Mouse (Mus musculus) heart, embryonic 14.5 days (tissue): ENCODE data around the gene Actl7b. TPM values are rescaled to one million over a fixed set of nuclear protein-coding genes. Genes with fewer than 3 reads are reported as not detected.

Experiments used
- ATAC-seq: fragments of 200-750 bp; cut with Nextera tagmentation; 2 replicates; pipeline ENCODE4 v1.8.0; 2017; ENCODE audit warnings: low read depth, moderate TSS enrichment; ENCODE audit not compliant: insufficient number of reproducible peaks, insufficient read depth, low FRiP score
- H3K27ac ChIP-seq, 2 experiments: fragments of 200-500 bp in 1 of 2; fragments of 300-500 bp in 1 of 2; sonication (generic) in 1 of 2; replicated peaks in 1 of 2; 2 replicates each; pipeline ENCODE4 v1.5.1; 2012 to 2014; ENCODE audit warnings: low read depth in 2 of 2, low read length in 2 of 2, control low read depth in 1 of 2, mild to moderate bottlenecking in 1 of 2, mixed read lengths in 1 of 2; ENCODE audit not compliant: control insufficient read depth in 1 of 2, insufficient read depth in 1 of 2
- H3K27me3 ChIP-seq: fragments of 300-500 bp; sonication (generic); 2 replicates; pipeline ENCODE4 v1.6.1; 2014; ENCODE audit warnings: mild to moderate bottlenecking, low read length, control low read depth; ENCODE audit not compliant: control insufficient read depth, insufficient read depth
- H3K36me3 ChIP-seq: fragments of 300-500 bp; sonication (generic); 2 replicates; pipeline ENCODE4 v1.6.1; 2014; ENCODE audit warnings: mild to moderate bottlenecking, control low read depth, low read length, mixed read lengths; ENCODE audit not compliant: control insufficient read depth, insufficient read depth
- H3K4me1 ChIP-seq, 2 experiments: fragments of 200-500 bp in 1 of 2; fragments of 300-500 bp in 1 of 2; sonication (generic) in 1 of 2; 2 replicates each; pipeline ENCODE4 v1.6.1; 2012 to 2014; ENCODE audit warnings: low read length in 2 of 2, control low read depth in 1 of 2, mixed read lengths in 1 of 2; ENCODE audit not compliant: control insufficient read depth in 2 of 2, insufficient read depth in 2 of 2
- H3K4me2 ChIP-seq: fragments of 300-500 bp; sonication (generic); 2 replicates; pipeline ENCODE4 v1.6.1; 2014; ENCODE audit warnings: mild to moderate bottlenecking, low read length
- H3K4me3 ChIP-seq, 2 experiments: fragments of 200-500 bp in 1 of 2; fragments of 300-500 bp in 1 of 2; sonication (generic) in 1 of 2; 2 replicates each; pipeline ENCODE4 v1.5.1; 2012 to 2014; ENCODE audit warnings: low read length in 2 of 2, mild to moderate bottlenecking in 2 of 2, control low read depth in 1 of 2, low read depth in 1 of 2, moderate library complexity in 1 of 2; ENCODE audit not compliant: control insufficient read depth in 1 of 2, insufficient read depth in 1 of 2
- H3K9ac ChIP-seq: fragments of 300-500 bp; sonication (generic); 2 replicates; pipeline ENCODE4 v1.6.1; 2014; ENCODE audit warnings: mild to moderate bottlenecking, low read length
- H3K9me3 ChIP-seq: fragments of 300-500 bp; sonication (generic); 2 replicates; pipeline ENCODE4 v1.6.1; 2016; ENCODE audit warnings: low read length, control low read depth; ENCODE audit not compliant: control insufficient read depth
- WGBS: fragments of 180-500 bp; shearing (Covaris S2); extraction: QIAGEN DNeasy Blood & Tissue Kit; methylation state at CpG from one replicate; pipeline ENCODE4 v1.1.7; 2014; 5-methylcytosine and 5-hydroxymethylcytosine counted together
- polyA plus RNA-seq: library from polyadenylated mRNA; unstranded; fragments of >200 nt; fragmentation: Nextera tagmentation; extraction: Ambion mirVana; gene quantifications from 2 replicates; pipeline ENCODE4 v1.2.1, GENCODE M21; 2014

Actl7b gene
- polyA plus RNA-seq, 1 experiment from 2014 or later = not detected

DNA sequence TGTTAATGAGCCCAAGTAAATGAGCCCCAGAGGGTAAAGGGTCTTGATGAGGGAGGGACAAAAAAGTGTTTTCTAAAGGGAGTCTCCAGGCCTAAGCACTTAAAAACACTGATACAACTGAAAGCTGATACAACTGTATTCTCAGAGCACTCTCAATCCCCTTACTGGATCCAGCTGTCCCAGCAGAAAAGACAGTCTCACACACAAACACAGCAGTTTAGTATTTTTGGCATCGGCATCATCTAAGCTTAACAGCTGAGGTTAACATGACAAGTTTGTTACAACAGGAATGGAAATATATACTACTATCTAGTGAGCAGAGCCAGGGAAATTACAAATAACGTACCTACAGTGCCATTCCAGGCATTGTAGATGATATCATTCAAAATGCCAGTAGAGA is 5.1 kb upstream of the Actl7b start:
- Histone ChIP-seq H3K36me3 (peaks cover 67% of the 10 kb centered on the region), H3K27me3 (no peaks in the 10 kb centered on the region), H3K4me1 (no peaks in the 10 kb centered on the region), H3K4me3 (no peak overlapping the region), H3K9me3 (no peaks in the 10 kb centered on the region), H3K9ac (no peak overlapping the region), H3K27ac (no peak overlapping the region), H3K4me2 (no peak overlapping the region)
- ATAC-seq = no peak
- 83% methylated on average over 2 of the region's 2 CpGs for whole genome bisulfite sequencing

DNA sequence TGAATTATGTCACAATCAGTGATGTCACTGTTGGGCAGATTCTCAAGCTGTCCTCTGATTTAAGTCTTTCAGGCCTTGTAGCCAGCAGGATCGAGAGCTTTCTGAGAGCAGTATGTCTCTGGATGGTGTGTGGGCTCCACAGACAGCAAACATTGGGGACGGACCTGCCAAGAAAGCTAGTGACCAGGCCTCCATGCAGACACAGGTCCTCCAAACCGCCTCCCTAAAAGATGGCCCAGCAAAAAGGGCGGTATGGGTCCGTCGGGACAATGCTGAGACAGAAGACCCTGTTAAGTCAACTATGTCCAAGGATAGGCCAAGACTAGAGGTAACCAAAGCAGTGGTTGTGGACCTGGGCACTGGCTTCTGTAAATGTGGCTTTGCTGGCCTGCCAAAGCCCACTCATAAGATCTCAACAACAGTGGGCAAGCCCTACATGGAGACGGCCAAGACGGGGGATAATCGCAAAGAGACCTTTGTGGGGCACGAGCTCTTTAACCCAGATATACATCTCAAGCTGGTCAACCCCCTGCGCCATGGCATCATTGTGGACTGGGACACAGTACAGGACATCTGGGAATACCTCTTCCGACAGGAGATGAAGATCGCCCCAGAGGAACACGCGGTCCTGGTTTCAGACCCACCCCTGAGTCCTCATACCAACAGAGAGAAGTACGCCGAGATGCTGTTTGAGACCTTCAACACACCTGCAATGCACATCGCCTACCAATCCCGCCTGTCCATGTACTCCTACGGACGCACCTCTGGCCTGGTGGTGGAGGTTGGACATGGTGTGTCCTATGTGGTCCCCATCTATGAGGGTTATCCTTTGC is 2.3 kb upstream of the Actl7b start, which contains the start of gene Actl7a:
TSS of gene Actl7a (plus strand) at position 51 of the 833 bp plus-strand sequence.
- no peak for ATAC-seq
- no peaks in the 10 kb centered on the region for H3K9me3 ChIP-seq
- peaks cover 42% of the 10 kb centered on the region for H3K36me3 ChIP-seq
- no peak within 1 kb of the TSS for H3K4me3 ChIP-seq
- WGBS = 96% methylated on average over 21 of the region's 21 CpGs
- H3K4me1 ChIP-seq = no peaks in the 10 kb centered on the region
- H3K27ac ChIP-seq = no peak within 1 kb of the TSS
- H3K9ac ChIP-seq = no peak within 1 kb of the TSS
- no peak within 1 kb of the TSS for H3K4me2 ChIP-seq
- H3K27me3 ChIP-seq = no peaks in the 10 kb centered on the region

DNA sequence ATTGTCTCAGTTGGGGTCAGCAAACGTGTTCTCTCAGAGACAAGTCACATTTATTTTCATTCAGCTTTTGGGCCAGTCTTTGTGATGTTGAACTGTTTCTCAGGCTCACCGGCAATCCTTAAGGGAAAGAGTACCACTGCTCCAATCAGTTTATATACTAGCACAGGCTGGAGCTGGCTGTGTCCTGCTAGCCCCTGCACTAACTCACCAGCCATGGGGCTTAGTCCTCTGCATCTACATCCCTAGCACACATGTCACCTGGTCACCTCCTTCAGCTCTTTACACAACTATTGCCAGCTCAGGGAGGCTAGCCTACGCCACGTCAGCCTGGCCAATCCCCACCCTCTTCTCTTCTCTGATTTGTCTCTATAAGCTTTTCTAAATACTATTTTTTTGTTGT is 1.5 kb upstream of the Actl7b start:
- no peak overlapping the region for H3K4me3 ChIP-seq

DNA sequence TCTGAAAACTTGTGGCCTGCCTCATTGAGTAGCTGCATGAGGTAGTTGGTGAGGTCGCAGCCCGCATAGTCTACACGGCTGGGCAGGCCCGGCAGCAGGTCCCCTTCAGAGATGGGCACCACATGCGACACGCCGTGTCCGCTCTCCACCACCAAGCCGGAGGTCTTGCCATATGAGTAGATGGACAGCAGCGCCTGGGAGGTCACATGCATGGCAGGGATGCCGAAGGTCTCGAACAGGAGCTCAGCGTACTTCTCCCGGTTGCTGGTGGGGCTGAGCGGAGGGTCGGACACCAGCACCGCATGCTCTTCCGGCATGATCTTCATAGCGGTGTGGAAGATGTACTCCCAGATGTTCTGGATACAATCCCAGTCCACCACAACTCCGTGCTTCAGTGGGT is 632 bp downstream of the Actl7b start:
- Histone ChIP-seq H3K27me3 (no peaks in the 10 kb centered on the region), H3K4me2 (no peak overlapping the region), H3K36me3 (peaks cover 14% of the 10 kb centered on the region), H3K9ac (no peak overlapping the region), H3K27ac (no peak overlapping the region), H3K4me3 (no peak overlapping the region), H3K4me1 (no peaks in the 10 kb centered on the region), H3K9me3 (no peaks in the 10 kb centered on the region)
- 95% methylated on average over 20 of the region's 20 CpGs for WGBS
- no peak for ATAC-seq

More for the DNA sequence above, 1.5 kb upstream of the Actl7b start:
- Histone ChIP-seq H3K36me3 (peaks cover 35% of the 10 kb centered on the region), H3K4me2 (no peak overlapping the region), H3K27me3 (no peaks in the 10 kb centered on the region), H3K27ac (no peak overlapping the region), H3K9ac (no peak overlapping the region), H3K9me3 (no peaks in the 10 kb centered on the region), H3K4me1 (no peaks in the 10 kb centered on the region)
- no peak for ATAC-seq
- WGBS = 89% methylated on average over 4 of the region's 4 CpGs

DNA sequence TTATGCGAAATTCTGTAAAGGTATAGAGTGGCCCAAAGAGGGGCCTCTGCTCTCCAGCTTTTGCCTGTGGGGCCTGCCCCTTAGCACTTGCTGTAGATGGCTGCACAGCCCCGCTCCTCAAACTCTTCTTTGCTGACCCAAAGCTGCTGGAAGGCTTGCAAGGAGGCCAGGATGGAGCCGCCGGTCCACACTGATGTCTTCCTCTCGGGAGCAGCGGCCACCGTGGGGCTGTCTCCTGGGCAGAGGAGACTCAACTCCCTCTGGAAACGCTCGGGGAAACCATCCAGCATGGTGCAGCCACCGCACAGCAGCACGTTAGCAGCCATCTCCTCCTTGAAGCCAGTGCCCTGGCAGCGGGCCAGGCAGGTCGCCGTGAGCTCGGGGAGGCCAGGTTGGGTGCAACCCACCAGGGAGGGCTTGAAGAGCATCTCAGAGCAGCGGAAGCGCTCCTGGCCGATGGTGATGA is 1.2 kb downstream of the Actl7b start, which contains the start of gene Gm26657:
TSS of gene Gm26657 (plus strand) at position 51 of the 466 bp plus-strand sequence.
- Histone ChIP-seq H3K9me3 (no peaks in the 10 kb centered on the region), H3K36me3 (peaks cover 8% of the 10 kb centered on the region; the same call in 1 of the 2 replicates), H3K27ac (no peak within 1 kb of the TSS), H3K4me3 (no peak within 1 kb of the TSS), H3K27me3 (no peaks in the 10 kb centered on the region), H3K4me1 (no peaks in the 10 kb centered on the region), H3K9ac (no peak within 1 kb of the TSS), H3K4me2 (no peak within 1 kb of the TSS)
- 82% methylated on average over 18 of the region's 18 CpGs for WGBS
- ATAC-seq = no peak

DNA sequence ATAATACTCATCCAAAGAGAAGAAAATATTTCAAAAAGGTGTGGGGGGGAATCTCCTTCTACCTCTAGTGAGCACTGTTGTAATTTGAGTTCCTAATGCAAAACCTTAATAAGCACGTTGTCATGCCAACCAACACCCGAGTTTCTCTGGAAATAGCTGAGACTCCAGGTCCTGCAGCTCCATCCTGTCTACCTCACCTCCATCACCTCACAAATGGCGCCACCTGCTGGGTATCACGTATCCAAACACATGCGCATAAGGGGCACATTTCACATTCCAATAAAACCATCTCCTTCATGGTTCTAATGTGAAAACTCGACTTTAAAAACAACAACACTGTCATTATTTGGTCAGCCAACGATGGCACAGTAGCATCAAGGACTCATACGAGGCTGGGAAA is 15.4 kb downstream of the Actl7b start:
- Histone ChIP-seq H3K4me3 (no peak overlapping the region), H3K9me3 (peaks cover 6% of the 10 kb centered on the region), H3K36me3 (no peaks in the 10 kb centered on the region), H3K27me3 (no peaks in the 10 kb centered on the region), H3K9ac (no peak overlapping the region), H3K4me1 (peaks cover 13 to 16% of the 10 kb centered on the region in 2 experiments), H3K4me2 (no peak overlapping the region), H3K27ac (no peak overlapping the region)
- no peak for ATAC-seq
- 56% methylated on average over 8 of the region's 8 CpGs for WGBS

DNA sequence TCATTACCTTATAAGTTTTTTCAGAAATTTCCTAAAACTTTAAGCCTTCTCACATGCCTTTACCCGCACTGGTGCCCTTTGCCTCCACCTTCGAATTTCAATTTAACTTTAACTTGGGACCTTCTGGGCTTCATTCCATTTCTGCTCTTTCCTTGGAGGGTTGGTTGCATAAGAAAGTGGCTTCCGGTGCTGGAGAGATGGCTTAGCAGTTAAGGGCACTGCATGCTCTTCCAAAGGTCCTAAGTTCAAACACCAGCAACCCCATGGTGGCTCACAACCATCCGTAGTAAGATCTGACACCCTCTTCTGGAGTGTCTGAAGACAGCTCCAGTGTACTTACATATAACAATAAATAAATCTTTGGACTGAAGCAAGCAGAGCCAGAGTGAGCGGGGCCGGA is 18.0 kb downstream of the Actl7b start:
- H3K27me3 ChIP-seq = no peaks in the 10 kb centered on the region

More for the DNA sequence above, 18.0 kb downstream of the Actl7b start:
- peaks cover 28 to 41% of the 10 kb centered on the region in 2 experiments for H3K4me1 ChIP-seq
- no peaks in the 10 kb centered on the region for H3K36me3 ChIP-seq
- no peak overlapping the region for H3K9ac ChIP-seq
- 90% methylated on average over 6 of the region's 6 CpGs for WGBS
- no peak overlapping the region for H3K4me2 ChIP-seq
- no peak for ATAC-seq
- no peak overlapping the region for H3K27ac ChIP-seq
- no peak overlapping the region for H3K4me3 ChIP-seq
- H3K9me3 ChIP-seq = peaks cover 6% of the 10 kb centered on the region
